In genomic region chr17:13332496-13332895, GRCm38 (mm10) we compare ENCODE assay signal across 10 mouse cellular contexts. TPM values are rescaled to one million over a fixed set of nuclear protein-coding genes. Genes with fewer than 3 reads are reported as not detected.
"Had no signal": no experiment of that assay in that cellular context is flagged by ENCODE, and none has a peak within 500 bp of the region (broad histone marks: within the 10 kb centered on the region; RNA-seq: fewer than 3 reads in every experiment).

No protein-coding gene starts in this region.

RNA-seq across cellular contexts. Expression of gene Tcp10c, which starts 21.9 kb away (rescaled TPM):
- polyA plus RNA-seq: neural tube, embryonic 14.5 days; neural tube, embryonic 15.5 days; small intestine, adult 2 months; spleen, adult 2 months; stomach, embryonic 14.5 days; stomach, embryonic 15.5 days; stomach, embryonic 16.5 days; stomach, postnatal 0 days; thymus, postnatal 0 days; urinary bladder, adult 2 months had no signal
